Mouse (Mus musculus) gastrocnemius, postnatal 4 days (tissue): ENCODE results near the gene Cbx2. TPM values are rescaled to one million over a fixed set of nuclear protein-coding genes. Genes with fewer than 3 reads are reported as not detected.

Source experiments
- DNase-seq, 2 experiments: peaks; one replicate each; pipeline ENCODE4 v3.0.0; 2021 to 2022; ENCODE audit warnings: low spot score in 2 of 2, mixed read lengths in 2 of 2
- long read RNA-seq, 2 experiments: library from polyadenylated mRNA; stranded (forward); transcript quantifications; one replicate each; pipeline ENCODE4 v2.0.0; 2021
- total RNA-seq, 2 experiments: library from RNA; stranded (reverse); gene quantifications; 2 replicates each; pipeline ENCODE4 v1.2.3; 2021

The Cbx2 gene
- total RNA-seq: 1 to 10 TPM; 5.4 to 5.6 TPM
- long read RNA-seq, experiment 1, transcript Cbx2-201 (5 exons, 3,807 nt): major isoform, 8 of 9 reads
- long read RNA-seq, experiment 1, partial matches to known transcripts: 1 of 9 reads
- long read RNA-seq, experiment 1, other reads (novel, unspliced or antisense): 0 of 9 reads
- long read RNA-seq, experiment 2, transcript Cbx2-201 (5 exons, 3,807 nt): major isoform, 9 of 11 reads
- long read RNA-seq, experiment 2, partial matches to known transcripts: 0 of 11 reads
- long read RNA-seq, experiment 2, other reads (novel, unspliced or antisense): 2 of 11 reads

- DNase-seq: peak; percentile 82 to 88
Observed at GRCm38 (mm10) chr11:119022895-119023615, at the start of gene Cbx2. Cbx2 (plus strand) TSS chr11:119022962.

GRCm38 (mm10) chr11:118974340-118974739, 48.4 kb upstream of the Cbx2 start:
- no peak for DNase-seq

- DNase-seq: peak in 1 of 2 experiments; percentile 59
Observed at GRCm38 (mm10) chr11:118975427-118975826, 47.3 kb upstream of the Cbx2 start.

GRCm38 (mm10) chr11:118975917-118976316, 46.8 kb upstream of the Cbx2 start:
- DNase-seq: no peak

GRCm38 (mm10) chr11:118980388-118980787, 42.4 kb upstream of the Cbx2 start:
- no peak for DNase-seq

GRCm38 (mm10) chr11:118981012-118981776, 41.6 kb upstream of the Cbx2 start:
- no peak for DNase-seq

- no peak for DNase-seq
Observed at GRCm38 (mm10) chr11:118982593-118983113, 40.1 kb upstream of the Cbx2 start.

- no peak for DNase-seq
Observed at GRCm38 (mm10) chr11:118985571-118985970, 37.2 kb upstream of the Cbx2 start.

GRCm38 (mm10) chr11:118987999-118988398, 34.8 kb upstream of the Cbx2 start, which contains the start of gene Enpp7:
Enpp7 (plus strand) TSS chr11:118988188.
- no peak for DNase-seq

GRCm38 (mm10) chr11:118992781-118993180, 30.0 kb upstream of the Cbx2 start:
- DNase-seq: no peak

GRCm38 (mm10) chr11:118995448-118995847, 27.3 kb upstream of the Cbx2 start:
- no peak for DNase-seq

GRCm38 (mm10) chr11:118997182-118997581, 25.6 kb upstream of the Cbx2 start:
- no peak for DNase-seq

GRCm38 (mm10) chr11:118998540-118999265, 24.1 kb upstream of the Cbx2 start:
- DNase-seq: peak; percentile 67 to 75

- peak in 1 of 2 experiments; percentile 21 for DNase-seq
Observed at GRCm38 (mm10) chr11:118999361-118999804, 23.4 kb upstream of the Cbx2 start.

GRCm38 (mm10) chr11:119000877-119001276, 21.9 kb upstream of the Cbx2 start:
- DNase-seq: no peak

- DNase-seq: no peak
Observed at GRCm38 (mm10) chr11:119001493-119002128, 21.2 kb upstream of the Cbx2 start.

- no peak for DNase-seq
Observed at GRCm38 (mm10) chr11:119005547-119006275, 17.1 kb upstream of the Cbx2 start.

- no peak for DNase-seq
Observed at GRCm38 (mm10) chr11:119006462-119006861, 16.3 kb upstream of the Cbx2 start.
